Mouse (Mus musculus) limb, embryonic 12.5 days (tissue): ENCODE results near the gene Slain2. TPM values are rescaled to one million over a fixed set of nuclear protein-coding genes. Genes with fewer than 3 reads are reported as not detected.

Experiments
- ATAC-seq: fragments of 200-750 bp; cut with Nextera tagmentation; 2 replicates; pipeline ENCODE4 v1.8.0; 2017; ENCODE audit warnings: low read depth, moderate TSS enrichment; ENCODE audit not compliant: insufficient number of reproducible peaks, insufficient read depth, low FRiP score, low TSS enrichment
- H3K27ac ChIP-seq: fragments of 300-500 bp; sonication (generic); 2 replicates; pipeline ENCODE4 v1.5.1; 2016; ENCODE audit warnings: mild to moderate bottlenecking, moderate library complexity
- H3K27me3 ChIP-seq: fragments of 300-500 bp; sonication (generic); 2 replicates; pipeline ENCODE4 v1.6.1; 2016; ENCODE audit warnings: mild to moderate bottlenecking, moderate library complexity
- H3K36me3 ChIP-seq: fragments of 300-500 bp; sonication (generic); 2 replicates; pipeline ENCODE4 v1.6.1; 2016; ENCODE audit warnings: mild to moderate bottlenecking, moderate library complexity
- H3K4me1 ChIP-seq: fragments of 300-500 bp; sonication (generic); replicated peaks from 2 replicates; pipeline ENCODE4 v1.6.1; 2016
- H3K4me2 ChIP-seq: fragments of 300-500 bp; sonication (generic); 2 replicates; pipeline ENCODE4 v1.6.1; 2016; ENCODE audit warnings: mild to moderate bottlenecking, moderate library complexity
- H3K4me3 ChIP-seq: fragments of 300-500 bp; sonication (generic); replicated peaks from 2 replicates; pipeline ENCODE4 v1.5.1; 2016; ENCODE audit warnings: mild to moderate bottlenecking
- H3K9ac ChIP-seq: fragments of 300-500 bp; sonication (generic); replicated peaks from 2 replicates; pipeline ENCODE4 v1.6.1; 2016; ENCODE audit warnings: mild to moderate bottlenecking, moderate library complexity
- H3K9me3 ChIP-seq: fragments of 300-500 bp; sonication (generic); 2 replicates; pipeline ENCODE4 v1.6.1; 2016; ENCODE audit warnings: mild to moderate bottlenecking, moderate library complexity
- WGBS: fragments of 180-500 bp; shearing (Covaris S2); methylation state at CpG from one replicate; pipeline ENCODE4 v1.1.7; 2016; 5-methylcytosine and 5-hydroxymethylcytosine counted together
- polyA plus RNA-seq: library from polyadenylated mRNA; unstranded; fragments of >200 nt; fragmentation: Nextera tagmentation; extraction: Ambion mirVana; gene quantifications from 2 replicates; pipeline ENCODE4 v1.2.1, GENCODE M21; 2016

Slain2 gene
- polyA plus RNA-seq, 1 experiment from 2014 or later, result 21.2 TPM

- H3K27ac ChIP-seq, result no peak overlapping the region
- WGBS, result 90% methylated on average over 17 of the region's 17 CpGs
- H3K4me2 ChIP-seq, result no peak overlapping the region
- H3K4me3 ChIP-seq, result no peak overlapping the region
- peaks cover 5% of the 10 kb centered on the region; the same call in 1 of the 2 replicates for H3K4me1 ChIP-seq
- no peak for ATAC-seq
- no peaks in the 10 kb centered on the region for H3K9me3 ChIP-seq
- H3K36me3 ChIP-seq, result peaks cover 26% of the 10 kb centered on the region
- H3K27me3 ChIP-seq, result no peaks in the 10 kb centered on the region
- no peak overlapping the region for H3K9ac ChIP-seq
These were observed 43.2 kb downstream of the Slain2 start for GRCm38 (mm10) chr5:72957281-72957680.

DNA sequence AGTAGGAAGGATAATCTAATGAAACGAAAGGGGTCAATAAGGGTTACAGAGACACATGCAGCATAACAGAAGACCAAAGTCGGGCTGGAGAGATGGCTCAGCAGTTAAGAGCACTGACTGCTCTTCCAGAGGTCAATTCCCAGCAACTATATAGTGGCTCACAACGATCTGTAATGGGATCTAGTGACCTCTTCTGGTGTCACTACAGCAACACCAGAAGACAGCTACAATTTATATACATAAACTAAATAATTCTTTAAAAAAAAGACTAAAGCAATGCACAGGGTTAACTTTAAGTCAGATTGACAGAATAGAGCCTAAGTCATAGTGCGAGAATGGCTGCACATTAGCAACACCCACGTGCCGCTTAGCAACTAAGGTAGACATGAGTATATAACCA is 46.0 kb downstream of the Slain2 start:
- no peaks in the 10 kb centered on the region for H3K4me1 ChIP-seq
- no peaks in the 10 kb centered on the region for H3K9me3 ChIP-seq
- peaks cover 37% of the 10 kb centered on the region for H3K36me3 ChIP-seq
- H3K4me3 ChIP-seq, result no peak overlapping the region
- ATAC-seq, result no peak
- no peak overlapping the region for H3K9ac ChIP-seq
- 84% methylated on average over 6 of the region's 6 CpGs for WGBS
- H3K4me2 ChIP-seq, result no peak overlapping the region
- H3K27ac ChIP-seq, result no peak overlapping the region
- no peaks in the 10 kb centered on the region for H3K27me3 ChIP-seq

- Histone ChIP-seq H3K4me2 (no peak overlapping the region), H3K9me3 (no peaks in the 10 kb centered on the region), H3K36me3 (peaks cover 45% of the 10 kb centered on the region), H3K27ac (no peak overlapping the region), H3K27me3 (no peaks in the 10 kb centered on the region), H3K4me3 (no peak overlapping the region), H3K9ac (no peak overlapping the region), H3K4me1 (no peaks in the 10 kb centered on the region)
- no peak for ATAC-seq
- WGBS, result 89% methylated on average over 3 of the region's 3 CpGs
These were observed 51.6 kb downstream of the Slain2 start for GRCm38 (mm10) chr5:72965706-72966105.

- Histone ChIP-seq H3K9ac (no peak overlapping the region), H3K4me2 (no peak overlapping the region), H3K9me3 (no peaks in the 10 kb centered on the region), H3K36me3 (peaks cover 67% of the 10 kb centered on the region), H3K4me3 (no peak overlapping the region), H3K4me1 (no peaks in the 10 kb centered on the region), H3K27ac (no peak overlapping the region), H3K27me3 (no peaks in the 10 kb centered on the region)
- WGBS, result 72% methylated on average over 4 of the region's 4 CpGs
- ATAC-seq, result no peak
These were observed 58.3 kb downstream of the Slain2 start for GRCm38 (mm10) chr5:72972435-72972834.

- Histone ChIP-seq H3K9me3 (no peaks in the 10 kb centered on the region), H3K36me3 (peaks cover 67% of the 10 kb centered on the region), H3K4me3 (no peak overlapping the region), H3K9ac (no peak overlapping the region), H3K4me1 (no peaks in the 10 kb centered on the region), H3K4me2 (no peak overlapping the region), H3K27ac (no peak overlapping the region), H3K27me3 (no peaks in the 10 kb centered on the region)
- no peak for ATAC-seq
- WGBS, result 65% methylated on average over 5 of the region's 5 CpGs
These were observed 58.8 kb downstream of the Slain2 start for GRCm38 (mm10) chr5:72972934-72973333.

- no peak within 1 kb of the TSS for H3K9ac ChIP-seq
- no peaks in the 10 kb centered on the region for H3K27me3 ChIP-seq
- ATAC-seq, result no peak
- WGBS, result 92% methylated on average over 7 of the region's 7 CpGs
- H3K9me3 ChIP-seq, result no peaks in the 10 kb centered on the region
- no peaks in the 10 kb centered on the region for H3K4me1 ChIP-seq
- H3K4me2 ChIP-seq, result no peak within 1 kb of the TSS
- no peak within 1 kb of the TSS for H3K27ac ChIP-seq
- no peak within 1 kb of the TSS for H3K4me3 ChIP-seq
- H3K36me3 ChIP-seq, result peaks cover 61% of the 10 kb centered on the region
These were observed 60.5 kb downstream of the Slain2 start, which contains the start of gene Gm10135 for GRCm38 (mm10) chr5:72974602-72975001. Gene Gm10135 (minus strand): TSS chr5:72974702.

GRCm38 (mm10) chr5:72975996-72976395 is 61.9 kb downstream of the Slain2 start:
- H3K4me1 ChIP-seq, result no peaks in the 10 kb centered on the region
- no peak overlapping the region for H3K27ac ChIP-seq
- peaks cover 66% of the 10 kb centered on the region for H3K36me3 ChIP-seq

DNA sequence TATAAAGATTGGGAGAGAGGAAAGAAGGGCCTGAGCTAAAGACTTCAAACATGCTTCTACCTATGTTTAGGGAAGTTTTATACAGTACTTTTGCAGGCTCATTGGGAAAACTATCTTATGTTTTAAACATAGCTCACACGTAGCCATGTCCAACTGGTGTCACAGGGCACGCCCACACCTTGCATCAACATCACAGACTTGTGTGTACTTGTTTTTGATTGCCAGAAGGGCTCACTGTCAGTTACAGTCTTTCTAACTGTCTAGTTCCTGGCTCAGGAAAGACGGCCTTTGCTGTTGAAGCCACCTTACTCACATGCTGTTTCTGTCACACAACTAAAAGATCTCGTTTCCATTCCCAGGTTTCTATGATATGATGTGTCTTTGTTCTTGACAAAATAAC is 62.4 kb downstream of the Slain2 start:
- Histone ChIP-seq H3K9me3 (no peaks in the 10 kb centered on the region), H3K4me2 (no peak overlapping the region), H3K9ac (no peak overlapping the region), H3K36me3 (peaks cover 64% of the 10 kb centered on the region), H3K27ac (no peak overlapping the region), H3K4me1 (no peaks in the 10 kb centered on the region), H3K4me3 (no peak overlapping the region), H3K27me3 (no peaks in the 10 kb centered on the region)
- ATAC-seq, result no peak
- 76% methylated on average over 4 of the region's 4 CpGs for WGBS

More at GRCm38 (mm10) chr5:72975996-72976395, 61.9 kb downstream of the Slain2 start:
- H3K4me2 ChIP-seq, result no peak overlapping the region
- H3K27me3 ChIP-seq, result no peaks in the 10 kb centered on the region
- no peak overlapping the region for H3K4me3 ChIP-seq
- no peak for ATAC-seq
- no peak overlapping the region for H3K9ac ChIP-seq
- H3K9me3 ChIP-seq, result no peaks in the 10 kb centered on the region
- 89% methylated on average over 6 of the region's 6 CpGs for WGBS

GRCm38 (mm10) chr5:72984091-72984490 is 70.0 kb downstream of the Slain2 start:
- Histone ChIP-seq H3K4me3 (no peak overlapping the region), H3K27me3 (no peaks in the 10 kb centered on the region), H3K27ac (no peak overlapping the region), H3K4me2 (no peak overlapping the region), H3K36me3 (peaks cover 15% of the 10 kb centered on the region; the same call in 1 of the 2 replicates), H3K9ac (no peak overlapping the region), H3K9me3 (no peaks in the 10 kb centered on the region), H3K4me1 (peaks cover 6% of the 10 kb centered on the region; the same call in 1 of the 2 replicates)
- no peak for ATAC-seq
- whole genome bisulfite sequencing, result 9% methylated on average over 2 of the region's 2 CpGs

DNA sequence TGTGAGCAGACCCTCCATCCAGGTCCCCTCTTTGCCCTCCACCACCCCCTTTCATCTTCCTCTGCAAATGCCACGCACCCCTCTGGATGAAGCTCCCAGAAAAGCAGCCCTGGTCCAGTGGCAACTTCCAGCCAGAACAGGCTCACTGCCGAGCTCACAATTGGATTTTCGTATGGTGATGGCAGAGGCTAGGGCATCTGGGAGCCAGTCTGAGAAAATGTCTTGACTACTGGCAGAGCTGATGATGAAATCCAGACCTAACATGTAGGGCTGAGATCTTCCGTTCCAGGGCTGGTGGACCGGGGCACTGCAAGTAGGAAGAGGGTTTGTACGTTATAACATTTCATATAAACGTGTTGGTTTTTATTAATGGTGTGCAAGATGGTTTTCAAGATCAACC is 73.7 kb downstream of the Slain2 start:
- Histone ChIP-seq H3K27ac (no peak overlapping the region), H3K4me1 (peaks cover 11% of the 10 kb centered on the region), H3K36me3 (no peaks in the 10 kb centered on the region), H3K4me2 (no peak overlapping the region), H3K27me3 (no peaks in the 10 kb centered on the region), H3K4me3 (no peak overlapping the region), H3K9ac (no peak overlapping the region), H3K9me3 (no peaks in the 10 kb centered on the region)
- no peak for ATAC-seq
- WGBS, result 73% methylated on average over 7 of the region's 7 CpGs

DNA sequence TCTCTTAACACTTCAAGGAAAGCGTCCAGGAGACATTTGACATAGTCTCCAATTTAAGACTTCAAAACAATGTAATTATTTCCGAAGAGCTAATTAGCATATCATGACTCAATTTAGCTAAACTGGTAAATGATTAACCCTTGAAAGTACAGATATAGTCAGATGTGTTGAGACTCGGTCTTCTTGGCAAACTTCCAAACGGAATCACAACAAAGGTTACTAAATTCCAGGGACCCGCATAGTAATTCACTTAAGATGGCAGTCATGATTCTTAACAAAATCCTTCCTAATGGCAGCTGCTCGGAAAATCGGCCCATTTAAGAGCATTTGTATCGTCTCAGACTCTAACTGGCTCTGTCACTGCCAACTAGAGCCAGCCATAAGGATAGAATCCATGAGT is 75.7 kb downstream of the Slain2 start:
- Histone ChIP-seq H3K36me3 (no peaks in the 10 kb centered on the region), H3K4me3 (no peak overlapping the region), H3K9ac (no peak overlapping the region), H3K9me3 (no peaks in the 10 kb centered on the region), H3K4me1 (peaks cover 6% of the 10 kb centered on the region), H3K4me2 (no peak overlapping the region), H3K27me3 (no peaks in the 10 kb centered on the region), H3K27ac (no peak overlapping the region)
- 69% methylated on average over 8 of the region's 8 CpGs for WGBS
- ATAC-seq, result no peak

DNA sequence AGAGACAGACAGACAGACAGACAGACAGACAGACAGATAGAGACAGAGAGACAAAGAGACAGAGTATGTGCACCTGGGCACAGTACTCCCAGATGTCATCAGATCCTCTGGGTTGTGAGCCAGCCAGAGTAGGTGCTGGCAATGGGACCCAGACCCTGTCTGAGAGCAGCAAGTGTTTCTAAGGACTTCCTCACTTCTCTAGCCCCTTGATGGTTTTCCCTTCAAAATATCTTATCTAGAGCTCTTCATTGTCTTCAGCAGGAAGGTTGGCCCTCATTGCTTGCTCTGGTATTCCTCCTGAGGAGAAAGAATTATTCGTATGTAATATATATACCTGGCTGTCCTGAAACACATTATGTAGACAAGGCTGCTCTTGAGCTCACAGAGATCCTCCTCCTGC is 78.4 kb downstream of the Slain2 start:
- H3K4me1 ChIP-seq, result peaks cover 6% of the 10 kb centered on the region; the same call in 1 of the 2 replicates
- WGBS, result 94% methylated on average over 1 of the region's 1 CpGs
- no peaks in the 10 kb centered on the region for H3K9me3 ChIP-seq
- H3K4me2 ChIP-seq, result no peak overlapping the region
- no peak overlapping the region for H3K9ac ChIP-seq
- no peak overlapping the region for H3K27ac ChIP-seq
- H3K36me3 ChIP-seq, result no peaks in the 10 kb centered on the region
- H3K27me3 ChIP-seq, result peaks cover 3% of the 10 kb centered on the region; the same call in 1 of the 2 replicates
- H3K4me3 ChIP-seq, result no peak overlapping the region
- ATAC-seq, result no peak
